7 mouse cellular contexts compared by ENCODE assay signal in the genomic region with DNA sequence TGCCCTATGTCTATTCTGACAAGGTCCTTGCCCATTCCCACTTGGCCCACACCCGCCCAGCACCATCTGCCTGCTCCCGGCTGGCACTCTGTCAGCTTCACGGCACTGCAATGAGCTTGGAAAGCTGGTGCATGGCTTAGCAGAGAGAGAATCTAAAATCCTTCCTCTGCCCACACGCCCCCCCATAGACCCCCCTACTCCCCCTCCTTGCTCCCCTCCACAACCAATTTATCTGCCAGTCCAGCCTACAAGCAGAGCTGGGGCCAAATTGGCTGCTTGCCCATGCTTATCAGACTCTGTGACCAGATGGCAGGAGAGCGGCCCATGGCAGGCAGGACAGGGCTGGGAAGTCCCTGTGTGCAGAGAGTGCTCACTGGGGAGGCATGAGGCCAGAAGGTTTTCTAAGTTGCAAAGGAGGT.
DNase-seq lines count a peak whose midpoint lies in the region; ATAC-seq and TF ChIP-seq lines count a peak whose summit lies in the region.

No protein-coding gene starts in this region.

- ATAC-seq in forebrain, postnatal 0 days = peak; percentile 83
- peak; percentile 81 for ATAC-seq in hindbrain, embryonic 15.5 days (ENCODE audit: low FRiP score, low read depth)
- ATAC-seq in stomach, embryonic 15.5 days (ENCODE audit: insufficient read depth, low FRiP score, low read depth) = peak; percentile 82; the same call in 1 of the 2 replicates

- H3K27ac ChIP-seq in forebrain, postnatal 0 days (ENCODE audit: low read depth, low read length) = peak overlapping the region; percentile 73
- peak overlapping the region; percentile 74 for H3K27ac ChIP-seq in hindbrain, embryonic 15.5 days (replicated peaks)
- no peak overlapping the region for H3K27ac ChIP-seq in stomach, embryonic 15.5 days

- no peak overlapping the region for H3K4me2 ChIP-seq in forebrain, postnatal 0 days (ENCODE audit: low read depth)
- no peak overlapping the region for H3K4me2 ChIP-seq in hindbrain, embryonic 15.5 days
- no peak overlapping the region for H3K4me2 ChIP-seq in stomach, embryonic 15.5 days

- H3K36me3 ChIP-seq in forebrain, postnatal 0 days (ENCODE audit: insufficient read depth) = no peaks in the 10 kb centered on the region
- no peaks in the 10 kb centered on the region for H3K36me3 ChIP-seq in hindbrain, embryonic 15.5 days
- no peaks in the 10 kb centered on the region for H3K36me3 ChIP-seq in stomach, embryonic 15.5 days

- H3K4me3 ChIP-seq in forebrain, postnatal 0 days (ENCODE audit: low read depth, low read length) = no peak overlapping the region
- no peak overlapping the region for H3K4me3 ChIP-seq in hindbrain, embryonic 15.5 days
- no peak overlapping the region for H3K4me3 ChIP-seq in stomach, embryonic 15.5 days (replicated peaks)

- 14% methylated on average over 5 of the region's 5 CpGs for WGBS in forebrain, postnatal 0 days
- 40% methylated on average over 5 of the region's 5 CpGs for WGBS in hindbrain, embryonic 15.5 days
- 65% methylated on average over 5 of the region's 5 CpGs for WGBS in stomach, embryonic 15.5 days

- H3K9me3 ChIP-seq in forebrain, postnatal 0 days (ENCODE audit: low read length) = no peaks in the 10 kb centered on the region
- H3K9me3 ChIP-seq in hindbrain, embryonic 15.5 days = no peaks in the 10 kb centered on the region
- H3K9me3 ChIP-seq in stomach, embryonic 15.5 days = no peaks in the 10 kb centered on the region

- intact Hi-C loops in left cerebral cortex, postnatal 4 days (cut with DNase I) = no loop called here

- peak; percentile 76 for DNase-seq in adrenal gland, adult 2 months
- DNase-seq in adrenal gland, postnatal 25 days = peak; percentile 77
- peak; percentile 88 for DNase-seq in forebrain, postnatal 0 days
- peak; percentile 98 for DNase-seq in left cerebral cortex, postnatal 4 days
- no peak for DNase-seq in yolk sac, embryonic 10.5 days (ENCODE audit: low spot score)

- H3K27me3 ChIP-seq in forebrain, postnatal 0 days (ENCODE audit: insufficient read depth, low read length) = no peaks in the 10 kb centered on the region
- H3K27me3 ChIP-seq in hindbrain, embryonic 15.5 days = no peaks in the 10 kb centered on the region
- no peaks in the 10 kb centered on the region for H3K27me3 ChIP-seq in stomach, embryonic 15.5 days (replicated peaks)

- no peak for TF ChIP-seq CTCF in forebrain, postnatal 0 days (IDR thresholded peaks at IDR 0.05; ENCODE audit: low read depth)

- H3K9ac ChIP-seq in forebrain, postnatal 0 days = no peak overlapping the region
- H3K9ac ChIP-seq in hindbrain, embryonic 15.5 days = no peak overlapping the region
- no peak overlapping the region for H3K9ac ChIP-seq in stomach, embryonic 15.5 days

- peaks cover 26% of the 10 kb centered on the region for H3K4me1 ChIP-seq in forebrain, postnatal 0 days (ENCODE audit: insufficient read depth)
- peaks cover 43% of the 10 kb centered on the region for H3K4me1 ChIP-seq in hindbrain, embryonic 15.5 days (replicated peaks)
- no peaks in the 10 kb centered on the region for H3K4me1 ChIP-seq in stomach, embryonic 15.5 days
